Mouse (Mus musculus) E14TG2a.4 (cell line): ENCODE results near the gene Dao.

Source experiments
- CTCF ChIP-seq: conservative IDR thresholded peaks from 2 replicates; pipeline ENCODE4 v1.5.1; 2014; ENCODE audit warnings: low read length
- NANOG ChIP-seq: IDR thresholded peaks from 2 replicates; pipeline ENCODE4 v1.6.1; 2014; ENCODE audit warnings: borderline replicate concordance, low read length, mixed read lengths
- POU5F1 ChIP-seq: IDR thresholded peaks from 2 replicates; pipeline ENCODE4 v1.6.1; 2014; ENCODE audit warnings: low read length, borderline replicate concordance

DNA sequence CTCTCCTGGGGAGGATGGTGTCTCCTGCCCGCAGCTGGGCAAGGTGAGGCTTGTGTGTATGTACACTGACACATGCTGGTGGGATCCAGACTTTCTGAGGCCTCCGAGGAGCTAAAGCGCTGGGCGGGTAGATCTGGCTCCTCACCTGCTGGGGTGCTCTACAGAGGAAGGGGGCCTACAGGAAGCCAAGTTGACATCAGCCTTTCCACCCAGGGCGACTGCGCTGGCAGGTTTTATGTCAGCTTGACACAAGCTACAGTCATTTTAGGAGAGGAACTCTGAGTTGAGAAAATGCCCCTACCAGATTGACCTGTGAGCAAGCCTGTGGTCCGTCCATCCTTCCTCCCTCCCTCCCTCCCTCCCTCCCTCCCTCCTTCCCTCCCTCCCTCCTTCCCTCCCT is 58.2 kb downstream of the Dao start:
- TF ChIP-seq CTCF (no peak), POU5F1 (no peak), NANOG (no peak)
